Mouse (Mus musculus) hindbrain, embryonic 11.5 days (tissue): Measurements from ENCODE around the gene Hsh2d. TPM values are rescaled to one million over a fixed set of nuclear protein-coding genes. Genes with fewer than 3 reads are reported as not detected.

Experiments used
- ATAC-seq: fragments of 200-750 bp; cut with Nextera tagmentation; 2 replicates; pipeline ENCODE4 v1.8.0; 2017; ENCODE audit warnings: mild to moderate bottlenecking, moderate TSS enrichment, moderate library complexity; ENCODE audit not compliant: low FRiP score
- DNase-seq: peaks from one replicate; pipeline ENCODE4 v3.0.0-alpha.2; 2015; ENCODE audit warnings: low spot score
- H3K27ac ChIP-seq: fragments of 300-500 bp; sonication (generic); 2 replicates; pipeline ENCODE4 v1.5.1; 2014; ENCODE audit warnings: mild to moderate bottlenecking, low read depth, low read length
- H3K27me3 ChIP-seq: fragments of 300-500 bp; sonication (generic); 2 replicates; pipeline ENCODE4 v1.6.1; 2014; ENCODE audit warnings: mild to moderate bottlenecking, low read length, moderate library complexity, mixed read lengths; ENCODE audit not compliant: control insufficient read depth, insufficient read depth
- H3K36me3 ChIP-seq: fragments of 300-500 bp; sonication (generic); 2 replicates; pipeline ENCODE4 v1.6.1; 2014; ENCODE audit warnings: mild to moderate bottlenecking, low read length, moderate library complexity, mixed read lengths; ENCODE audit not compliant: control insufficient read depth, insufficient read depth
- H3K4me1 ChIP-seq: fragments of 300-500 bp; sonication (generic); replicated peaks from 2 replicates; pipeline ENCODE4 v1.6.1; 2014; ENCODE audit warnings: low read length, mixed read lengths; ENCODE audit not compliant: control insufficient read depth, insufficient read depth
- H3K4me2 ChIP-seq: fragments of 300-500 bp; sonication (generic); replicated peaks from 2 replicates; pipeline ENCODE4 v1.6.1; 2014; ENCODE audit warnings: mild to moderate bottlenecking, low read depth, low read length
- H3K4me3 ChIP-seq: fragments of 300-500 bp; sonication (generic); 2 replicates; pipeline ENCODE4 v1.5.1; 2014; ENCODE audit warnings: low read depth, low read length
- H3K9ac ChIP-seq: fragments of 300-500 bp; sonication (generic); 2 replicates; pipeline ENCODE4 v1.6.1; 2014; ENCODE audit warnings: low read depth, low read length
- H3K9me3 ChIP-seq: fragments of 300-500 bp; sonication (generic); 2 replicates; pipeline ENCODE4 v1.6.1; 2016; ENCODE audit warnings: low read length; ENCODE audit not compliant: control insufficient read depth
- WGBS: fragments of 180-500 bp; shearing (Covaris S2); extraction: QIAGEN DNeasy Blood & Tissue Kit; methylation state at CpG from one replicate; pipeline ENCODE4 v1.1.7; 2014; 5-methylcytosine and 5-hydroxymethylcytosine counted together
- polyA plus RNA-seq: library from polyadenylated mRNA; unstranded; fragments of >200 nt; fragmentation: Nextera tagmentation; extraction: Ambion mirVana; gene quantifications from 2 replicates; pipeline ENCODE4 v1.2.1, GENCODE M21; 2014

The Hsh2d gene
- polyA plus RNA-seq = not detected in 2 replicates

DNA sequence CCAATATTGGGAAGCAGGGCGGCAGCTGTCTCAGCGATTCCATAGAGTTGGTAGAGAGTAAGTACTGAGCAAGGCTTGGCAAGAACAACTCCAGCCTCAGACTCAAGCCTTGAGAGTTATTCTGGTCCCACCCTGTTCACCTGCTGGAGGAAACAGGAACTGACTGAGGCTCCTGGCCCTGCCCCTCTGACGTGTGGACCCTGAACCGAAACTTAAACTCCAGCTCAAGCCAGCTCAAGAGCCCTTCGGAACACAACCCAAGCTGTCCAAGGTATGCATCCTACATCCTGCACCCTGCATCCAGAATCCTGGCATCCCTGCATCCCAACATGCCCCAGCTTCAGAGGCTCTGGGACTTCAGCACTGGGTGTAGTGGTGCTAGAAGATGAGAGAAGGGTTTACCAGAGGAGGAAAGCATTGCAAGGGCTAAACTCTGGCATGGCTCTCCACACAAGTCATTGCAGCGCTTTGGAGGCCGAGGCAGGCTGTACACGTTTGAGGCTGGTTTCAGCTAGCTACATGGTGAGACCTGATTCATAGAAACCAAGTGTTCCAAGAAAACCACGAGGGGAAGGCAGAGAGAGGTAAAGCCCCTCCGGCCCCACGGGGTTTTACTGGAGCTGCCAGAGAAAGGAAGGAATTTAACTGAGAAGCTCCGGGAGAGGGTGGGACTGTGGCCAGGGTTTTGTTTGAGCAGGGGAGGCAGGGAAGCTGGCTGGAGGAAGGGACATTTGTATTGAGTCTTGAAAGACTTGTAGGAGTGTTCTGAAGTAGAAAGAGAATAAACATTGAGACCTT, at the start of gene Hsh2d:
Hsh2d (plus strand) TSS at position 222 of the 798 bp plus-strand sequence.
- WGBS = 75% methylated on average over 12 of the region's 12 CpGs
- H3K4me3 ChIP-seq = no peak within 1 kb of the TSS
- H3K36me3 ChIP-seq = no peaks in the 10 kb centered on the region
- H3K27ac ChIP-seq = no peak within 1 kb of the TSS
- H3K4me2 ChIP-seq = no peak within 1 kb of the TSS
- DNase-seq (no peak), ATAC-seq (no peak)
- no peaks in the 10 kb centered on the region for H3K4me1 ChIP-seq
- H3K9ac ChIP-seq = no peak within 1 kb of the TSS
- H3K9me3 ChIP-seq = no peaks in the 10 kb centered on the region
- H3K27me3 ChIP-seq = no peaks in the 10 kb centered on the region

DNA sequence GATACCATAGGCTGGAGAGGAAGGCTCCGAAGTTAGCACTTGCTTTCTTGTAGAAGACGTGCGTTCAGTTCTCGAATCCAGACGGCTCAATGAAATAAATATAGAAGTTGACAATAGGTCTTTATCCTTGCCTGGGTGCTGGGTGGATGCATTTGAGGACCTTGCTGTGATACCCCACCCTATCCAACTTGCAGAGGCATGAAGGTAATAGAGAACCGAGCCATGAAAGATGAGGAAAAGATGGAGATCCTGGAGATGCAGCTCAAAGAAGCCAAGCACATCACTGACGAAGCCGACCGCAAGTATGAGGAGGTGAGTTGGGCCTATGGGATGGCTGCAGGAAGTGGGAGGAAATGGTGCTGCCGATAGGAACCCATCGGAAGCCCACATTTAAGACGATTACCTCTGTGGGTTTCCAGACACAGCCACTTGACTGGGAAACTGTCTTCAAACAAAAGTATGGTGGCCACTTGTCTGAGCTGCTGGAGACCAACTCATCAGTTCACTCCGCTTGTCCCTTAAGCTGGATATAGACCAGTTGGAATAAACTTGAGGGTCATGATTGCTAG, 46.1 kb upstream of the Hsh2d start:
- WGBS = 95% methylated on average over 13 of the region's 13 CpGs
- H3K4me1 ChIP-seq = no peaks in the 10 kb centered on the region
- no peak for ATAC-seq
- H3K4me3 ChIP-seq = no peak overlapping the region
- no peaks in the 10 kb centered on the region for H3K9me3 ChIP-seq
- DNase-seq = no peak
- peaks cover 17% of the 10 kb centered on the region for H3K36me3 ChIP-seq
- H3K27me3 ChIP-seq = no peaks in the 10 kb centered on the region
- no peak overlapping the region for H3K27ac ChIP-seq
- no peak overlapping the region for H3K9ac ChIP-seq
- H3K4me2 ChIP-seq = no peak overlapping the region

DNA sequence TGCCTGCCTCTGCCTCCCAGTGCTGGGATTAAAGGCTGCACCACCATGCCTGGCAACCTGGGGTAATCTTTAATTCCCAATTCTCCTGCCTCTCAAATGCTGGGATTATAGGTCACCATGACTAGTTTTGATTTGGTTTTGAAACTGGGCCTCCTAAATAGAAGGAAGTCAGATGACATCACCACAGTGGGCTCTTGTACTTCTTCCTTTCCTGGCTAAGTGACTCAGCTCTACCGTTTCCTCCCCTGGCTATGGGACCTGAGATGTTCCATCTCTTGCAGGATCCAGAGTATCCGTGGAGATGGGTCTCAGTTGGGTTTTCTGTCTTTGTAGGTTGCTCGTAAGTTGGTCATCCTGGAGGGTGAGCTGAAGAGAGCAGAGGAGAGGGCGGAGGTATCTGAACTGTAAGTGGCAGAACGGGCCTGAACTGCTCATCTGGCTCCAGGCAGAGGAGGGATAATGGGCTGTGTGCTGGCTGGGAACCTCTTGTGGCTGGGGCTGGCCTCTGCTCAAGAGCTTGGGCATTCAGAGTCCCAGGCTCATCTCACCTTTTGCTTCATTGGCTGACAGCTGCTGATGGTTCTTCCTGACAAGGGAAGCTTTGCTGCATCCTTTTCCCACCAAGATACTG, 45.0 kb upstream of the Hsh2d start:
- H3K27me3 ChIP-seq = no peaks in the 10 kb centered on the region
- no peaks in the 10 kb centered on the region for H3K9me3 ChIP-seq
- no peak for DNase-seq
- no peak overlapping the region for H3K27ac ChIP-seq
- H3K4me1 ChIP-seq = no peaks in the 10 kb centered on the region
- H3K36me3 ChIP-seq = peaks cover 17% of the 10 kb centered on the region
- ATAC-seq = no peak
- no peak overlapping the region for H3K9ac ChIP-seq
- WGBS = 90% methylated on average over 5 of the region's 5 CpGs
- H3K4me2 ChIP-seq = no peak overlapping the region
- no peak overlapping the region for H3K4me3 ChIP-seq

DNA sequence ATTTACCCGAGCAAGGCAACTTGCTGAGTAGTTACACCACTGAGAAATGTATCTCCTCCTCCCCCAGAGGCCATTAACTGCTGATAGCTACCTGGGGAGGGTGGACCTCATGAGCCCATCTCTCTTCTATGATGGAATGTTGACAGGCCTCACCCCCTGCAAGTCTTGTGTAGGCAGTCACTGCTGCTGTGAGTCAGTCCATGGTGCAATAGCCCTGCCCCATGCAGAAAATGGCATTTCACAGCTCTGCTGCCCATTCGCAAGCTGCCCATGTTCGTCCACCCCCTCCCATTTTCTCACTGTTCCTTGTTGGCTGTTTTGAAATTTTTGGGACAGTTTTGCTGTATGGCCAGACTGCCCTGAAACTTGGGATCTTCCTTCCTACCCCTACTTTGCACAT, 43.9 kb upstream of the Hsh2d start:
- H3K27ac ChIP-seq = no peak overlapping the region
- H3K36me3 ChIP-seq = peaks cover 24% of the 10 kb centered on the region

DNA sequence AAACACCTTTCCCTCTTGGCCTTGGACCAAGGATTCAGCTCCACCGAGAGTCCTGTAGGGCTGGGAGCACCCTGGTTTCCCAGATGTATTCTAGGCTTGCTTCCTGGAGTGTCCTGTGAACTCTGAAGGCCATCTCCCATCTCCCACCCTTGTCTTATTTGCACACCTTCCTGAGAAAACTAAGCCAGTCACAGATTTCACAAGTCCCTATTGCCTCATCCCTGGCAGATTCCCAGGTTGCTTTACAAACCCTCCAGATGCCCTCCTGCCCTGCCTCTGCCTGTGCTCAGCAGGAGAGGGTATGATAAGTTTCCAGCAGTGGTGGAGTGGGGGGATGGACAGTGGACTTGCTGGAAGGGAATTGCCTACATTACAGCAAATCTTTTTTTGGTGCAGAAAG, 43.4 kb upstream of the Hsh2d start:
- DNase-seq = no peak
- no peak overlapping the region for H3K4me2 ChIP-seq
- no peak overlapping the region for H3K27ac ChIP-seq
- ATAC-seq = no peak
- H3K4me3 ChIP-seq = no peak overlapping the region
- no peaks in the 10 kb centered on the region for H3K9me3 ChIP-seq
- 73% methylated on average over 1 of the region's 1 CpGs for WGBS
- H3K36me3 ChIP-seq = peaks cover 23% of the 10 kb centered on the region
- H3K4me1 ChIP-seq = no peaks in the 10 kb centered on the region
- H3K27me3 ChIP-seq = no peaks in the 10 kb centered on the region
- no peak overlapping the region for H3K9ac ChIP-seq

More for the DNA sequence above, 43.9 kb upstream of the Hsh2d start:
- no peaks in the 10 kb centered on the region for H3K4me1 ChIP-seq
- 92% methylated on average over 3 of the region's 3 CpGs for WGBS
- DNase-seq (no peak), ATAC-seq (no peak)
- H3K4me2 ChIP-seq = no peak overlapping the region
- H3K4me3 ChIP-seq = no peak overlapping the region
- H3K9ac ChIP-seq = no peak overlapping the region
- no peaks in the 10 kb centered on the region for H3K9me3 ChIP-seq
- no peaks in the 10 kb centered on the region for H3K27me3 ChIP-seq

DNA sequence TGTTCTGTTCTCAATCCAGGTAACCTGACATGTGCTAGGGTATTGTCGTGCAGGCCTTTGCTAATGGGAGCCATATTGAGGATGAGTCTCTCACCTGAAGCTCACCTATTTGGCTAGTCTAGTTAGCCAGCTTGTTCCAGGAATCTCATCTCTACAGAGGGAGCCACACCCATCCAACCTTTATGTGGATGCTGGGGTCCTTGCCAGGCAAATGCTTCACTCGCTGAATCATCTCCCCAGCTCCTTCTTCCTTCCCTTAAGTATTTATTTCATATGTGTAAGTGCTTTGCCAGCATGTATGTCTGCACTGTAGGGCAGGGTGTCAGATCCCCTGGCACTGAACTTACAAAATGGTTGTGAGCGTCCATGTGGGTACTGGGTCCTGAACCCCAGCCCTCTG, 42.9 kb upstream of the Hsh2d start:
- Histone ChIP-seq H3K27ac (no peak overlapping the region), H3K4me1 (no peaks in the 10 kb centered on the region), H3K4me3 (no peak overlapping the region), H3K9ac (no peak overlapping the region), H3K36me3 (peaks cover 18% of the 10 kb centered on the region), H3K27me3 (no peaks in the 10 kb centered on the region), H3K4me2 (no peak overlapping the region), H3K9me3 (no peaks in the 10 kb centered on the region)
- no peak for ATAC-seq
- 94% methylated on average over 3 of the region's 3 CpGs for WGBS
- DNase-seq = no peak

DNA sequence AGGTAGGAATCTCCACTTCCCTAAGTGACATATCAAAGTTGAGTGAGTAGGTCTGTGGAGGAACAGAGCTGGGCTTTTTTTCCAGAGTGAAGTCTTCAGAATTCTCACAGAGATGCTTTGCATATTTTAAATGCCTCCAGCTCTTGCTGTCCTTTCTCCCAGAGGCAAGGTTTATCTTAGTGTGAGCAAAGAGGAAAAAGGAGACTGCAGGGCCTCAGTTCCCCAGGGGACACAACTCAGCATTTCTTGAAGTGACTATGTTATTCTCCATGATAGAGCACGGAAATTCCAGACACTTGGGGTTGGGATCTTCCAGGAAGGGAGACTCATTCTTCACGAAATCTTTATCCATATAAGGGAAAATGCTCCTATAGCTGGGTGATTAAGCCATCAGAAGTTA, 42.2 kb upstream of the Hsh2d start:
- peaks cover 16% of the 10 kb centered on the region for H3K36me3 ChIP-seq
- 85% methylated on average over 2 of the region's 2 CpGs for WGBS
- ATAC-seq (no peak), DNase-seq (no peak)
- no peaks in the 10 kb centered on the region for H3K4me1 ChIP-seq
- no peak overlapping the region for H3K4me3 ChIP-seq
- no peak overlapping the region for H3K9ac ChIP-seq
- H3K27me3 ChIP-seq = no peaks in the 10 kb centered on the region
- H3K9me3 ChIP-seq = no peaks in the 10 kb centered on the region
- H3K27ac ChIP-seq = no peak overlapping the region
- no peak overlapping the region for H3K4me2 ChIP-seq

DNA sequence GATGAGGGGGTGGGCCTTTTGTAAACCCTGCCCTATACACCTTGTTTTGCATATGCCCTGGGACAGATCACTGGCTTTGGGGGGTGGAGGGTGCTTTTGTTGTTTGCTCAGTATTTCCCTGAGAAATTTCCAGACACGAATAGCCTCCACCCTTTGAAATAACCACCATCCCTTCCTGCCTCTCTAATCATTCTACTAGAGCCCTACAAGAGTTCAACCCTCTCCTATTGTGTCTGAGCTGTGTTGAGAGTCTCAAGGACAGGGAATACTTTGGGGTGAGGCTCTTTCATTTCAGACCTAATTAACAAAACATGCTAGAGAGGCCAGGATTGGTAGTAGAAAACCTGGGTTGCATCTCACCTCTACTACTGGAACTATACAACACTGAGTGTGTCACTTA, 40.4 kb upstream of the Hsh2d start:
- Histone ChIP-seq H3K36me3 (peaks cover 16% of the 10 kb centered on the region), H3K9ac (no peak overlapping the region), H3K27me3 (no peaks in the 10 kb centered on the region), H3K4me1 (no peaks in the 10 kb centered on the region), H3K9me3 (no peaks in the 10 kb centered on the region), H3K27ac (no peak overlapping the region), H3K4me3 (no peak overlapping the region), H3K4me2 (no peak overlapping the region)
- no peak for DNase-seq
- 94% methylated on average over 1 of the region's 1 CpGs for WGBS
- no peak for ATAC-seq
